Mouse (Mus musculus) neural tube, embryonic 15.5 days (tissue): Measurements from ENCODE around the gene Brwd3. TPM values are rescaled to one million over a fixed set of nuclear protein-coding genes. Genes with fewer than 3 reads are reported as not detected.

Experiments used
- ATAC-seq: fragments of 200-750 bp; cut with Nextera tagmentation; 2 replicates; pipeline ENCODE4 v1.8.0; 2017; ENCODE audit warnings: mild to moderate bottlenecking, moderate TSS enrichment, moderate library complexity; ENCODE audit not compliant: low FRiP score
- H3K27ac ChIP-seq: fragments of 300-500 bp; sonication (generic); replicated peaks from 2 replicates; pipeline ENCODE4 v1.5.1; 2015; ENCODE audit warnings: mild to moderate bottlenecking, inconsistent platforms
- H3K27me3 ChIP-seq: fragments of 300-500 bp; sonication (generic); replicated peaks from 2 replicates; pipeline ENCODE4 v1.6.1; 2015; ENCODE audit warnings: inconsistent platforms
- H3K36me3 ChIP-seq: fragments of 300-500 bp; sonication (generic); 2 replicates; pipeline ENCODE4 v1.6.1; 2015; ENCODE audit warnings: inconsistent platforms
- H3K4me1 ChIP-seq: fragments of 300-500 bp; sonication (generic); 2 replicates; pipeline ENCODE4 v1.6.1; 2015; ENCODE audit warnings: inconsistent platforms
- H3K4me2 ChIP-seq: fragments of 300-500 bp; sonication (generic); 2 replicates; pipeline ENCODE4 v1.6.1; 2015; ENCODE audit warnings: inconsistent platforms, mild to moderate bottlenecking, moderate library complexity
- H3K4me3 ChIP-seq: fragments of 300-500 bp; sonication (generic); replicated peaks from 2 replicates; pipeline ENCODE4 v1.5.1; 2015; ENCODE audit warnings: mild to moderate bottlenecking, inconsistent platforms
- H3K9ac ChIP-seq: fragments of 300-500 bp; sonication (generic); replicated peaks from 2 replicates; pipeline ENCODE4 v1.6.1; 2015; ENCODE audit warnings: mild to moderate bottlenecking, inconsistent platforms
- H3K9me3 ChIP-seq: fragments of 300-500 bp; sonication (generic); replicated peaks from 2 replicates; pipeline ENCODE4 v1.6.1; 2016; ENCODE audit warnings: inconsistent platforms
- WGBS: fragments of 180-500 bp; shearing (Covaris S2); methylation state at CpG from one replicate; pipeline ENCODE4 v1.1.7; 2015; ENCODE audit warnings: mixed read lengths; 5-methylcytosine and 5-hydroxymethylcytosine counted together
- polyA plus RNA-seq: library from polyadenylated mRNA; unstranded; fragments of >200 nt; fragmentation: Nextera tagmentation; extraction: Ambion mirVana; gene quantifications from 2 replicates; pipeline ENCODE4 v1.2.1, GENCODE M21; 2015

Brwd3 gene
- polyA plus RNA-seq, 1 experiment from 2014 or later, result 2.1 TPM

DNA sequence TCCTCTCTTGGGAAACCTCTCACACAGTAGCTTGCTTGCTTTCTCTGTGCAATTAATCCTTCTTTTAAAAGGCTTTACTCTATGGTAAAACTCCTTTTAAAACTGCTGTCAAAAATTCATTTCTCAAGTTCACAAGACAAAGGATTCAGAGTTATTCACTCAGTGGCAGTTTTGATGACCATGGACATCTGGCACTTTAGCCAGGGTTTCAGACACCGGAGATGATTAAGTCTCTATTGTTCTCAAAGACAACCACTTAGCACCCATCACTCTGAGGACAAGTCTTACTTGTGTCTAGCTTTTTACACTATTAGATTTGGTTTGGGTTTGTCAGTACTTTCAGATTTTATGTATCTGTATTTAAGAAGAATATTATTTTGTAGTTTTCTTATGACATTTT, 104.6 kb downstream of the Brwd3 start:
- ATAC-seq, result no peak
- H3K9ac ChIP-seq, result no peak overlapping the region
- WGBS, result 48% methylated on average over 1 of the region's 1 CpGs
- H3K4me1 ChIP-seq, result no peaks in the 10 kb centered on the region
- H3K4me3 ChIP-seq, result no peak overlapping the region
- no peak overlapping the region for H3K27ac ChIP-seq
- no peak overlapping the region for H3K4me2 ChIP-seq
- no peaks in the 10 kb centered on the region for H3K9me3 ChIP-seq
- no peaks in the 10 kb centered on the region for H3K36me3 ChIP-seq
- H3K27me3 ChIP-seq, result no peaks in the 10 kb centered on the region

DNA sequence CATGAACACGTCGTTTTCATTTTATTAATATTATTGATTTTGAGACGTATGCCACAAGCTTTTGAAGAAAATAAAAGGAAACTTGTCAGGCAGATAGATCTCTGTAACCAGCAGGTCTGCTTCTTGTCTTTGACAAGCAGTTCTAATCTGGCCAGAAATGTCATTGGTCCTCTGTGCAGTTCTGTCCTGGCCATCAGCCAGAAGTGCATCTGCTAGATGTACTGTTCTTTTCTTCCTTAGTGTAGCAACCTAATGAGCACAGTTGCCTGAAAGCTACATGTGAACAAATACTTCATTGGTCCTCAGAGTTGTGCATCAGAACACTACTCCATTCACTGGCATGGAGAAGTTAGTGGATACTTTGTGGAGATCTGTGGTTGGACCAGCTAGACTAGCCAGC, 105.1 kb downstream of the Brwd3 start:
- no peaks in the 10 kb centered on the region for H3K27me3 ChIP-seq
- no peaks in the 10 kb centered on the region for H3K9me3 ChIP-seq
- H3K9ac ChIP-seq, result no peak overlapping the region
- no peaks in the 10 kb centered on the region for H3K4me1 ChIP-seq
- WGBS, result 72% methylated on average over 3 of the region's 3 CpGs
- ATAC-seq, result no peak
- H3K27ac ChIP-seq, result no peak overlapping the region
- H3K36me3 ChIP-seq, result no peaks in the 10 kb centered on the region
- no peak overlapping the region for H3K4me2 ChIP-seq
- no peak overlapping the region for H3K4me3 ChIP-seq

- Histone ChIP-seq H3K4me3 (no peak overlapping the region), H3K4me1 (no peaks in the 10 kb centered on the region), H3K9ac (no peak overlapping the region), H3K4me2 (no peak overlapping the region), H3K27ac (no peak overlapping the region), H3K36me3 (no peaks in the 10 kb centered on the region), H3K27me3 (no peaks in the 10 kb centered on the region), H3K9me3 (no peaks in the 10 kb centered on the region)
- WGBS, result 81% methylated on average over 3 of the region's 3 CpGs
- ATAC-seq, result no peak
Observed at GRCm38 (mm10) chrX:108728334-108728733, 105.8 kb downstream of the Brwd3 start.

GRCm38 (mm10) chrX:108724241-108724640, 109.9 kb downstream of the Brwd3 start:
- ATAC-seq, result no peak
- Histone ChIP-seq H3K36me3 (no peaks in the 10 kb centered on the region), H3K9ac (no peak overlapping the region), H3K27ac (no peak overlapping the region), H3K4me3 (no peak overlapping the region), H3K9me3 (no peaks in the 10 kb centered on the region), H3K27me3 (no peaks in the 10 kb centered on the region), H3K4me1 (no peaks in the 10 kb centered on the region), H3K4me2 (no peak overlapping the region)

DNA sequence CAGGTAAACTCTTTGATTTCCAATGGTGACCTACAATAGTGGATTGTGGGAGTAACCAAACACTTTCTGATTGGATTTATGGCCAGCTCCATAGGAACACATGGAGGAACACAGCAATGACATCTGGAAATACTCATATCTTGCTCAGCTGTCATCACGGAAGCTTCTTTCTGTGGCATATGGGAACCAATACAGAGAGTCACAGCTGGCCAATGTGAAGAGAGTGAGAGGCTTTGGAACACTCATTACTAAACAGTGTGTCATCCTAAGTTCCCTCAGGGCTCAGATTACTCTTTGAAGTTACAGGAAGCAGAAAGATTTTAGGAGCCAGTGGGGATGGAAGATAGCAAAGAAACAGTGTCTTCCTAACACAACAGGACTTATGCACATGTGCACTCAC, 111.7 kb downstream of the Brwd3 start:
- no peak overlapping the region for H3K27ac ChIP-seq
- no peak overlapping the region for H3K4me2 ChIP-seq
- 93% methylated on average over 1 of the region's 1 CpGs for WGBS
- ATAC-seq, result no peak
- no peaks in the 10 kb centered on the region for H3K4me1 ChIP-seq
- H3K27me3 ChIP-seq, result no peaks in the 10 kb centered on the region
- no peak overlapping the region for H3K9ac ChIP-seq
- H3K4me3 ChIP-seq, result no peak overlapping the region
- H3K9me3 ChIP-seq, result no peaks in the 10 kb centered on the region
- H3K36me3 ChIP-seq, result no peaks in the 10 kb centered on the region

DNA sequence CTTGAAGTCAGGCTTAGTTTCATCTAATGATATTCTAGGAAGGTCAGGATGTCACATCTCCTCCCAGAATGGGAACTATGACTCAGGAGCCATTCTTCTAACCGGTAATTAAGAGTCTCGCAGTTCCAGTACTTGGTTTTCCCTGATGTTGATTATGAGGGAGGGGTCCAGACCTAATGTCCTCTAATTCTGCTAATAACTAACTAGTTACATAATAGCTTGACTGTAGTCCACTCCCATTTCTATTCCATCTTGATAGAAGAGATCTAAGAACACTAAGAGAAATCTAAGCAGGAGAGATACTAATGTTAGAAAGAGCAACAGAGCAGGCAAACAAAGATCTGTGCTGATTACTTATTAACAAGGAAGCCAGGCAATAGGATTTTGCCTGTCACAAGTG, 129.9 kb downstream of the Brwd3 start:
- H3K4me1 ChIP-seq, result no peaks in the 10 kb centered on the region
- no peak overlapping the region for H3K4me2 ChIP-seq
- no peak overlapping the region for H3K9ac ChIP-seq
- H3K4me3 ChIP-seq, result no peak overlapping the region
- 67% methylated on average over 2 of the region's 2 CpGs for WGBS
- no peaks in the 10 kb centered on the region for H3K27me3 ChIP-seq
- no peaks in the 10 kb centered on the region for H3K9me3 ChIP-seq
- no peak overlapping the region for H3K27ac ChIP-seq
- no peaks in the 10 kb centered on the region for H3K36me3 ChIP-seq
- no peak for ATAC-seq

Other genes starting within 250 kb of the Brwd3 start
- not detected in 2 replicates for gene Gm379, start 169.5 kb downstream of the Brwd3 start, polyA plus RNA-seq
- gene Hmgn5, start 179.0 kb upstream of the Brwd3 start, polyA plus RNA-seq, result 8.3 and 14.4 TPM in 2 replicates